Mouse (Mus musculus) G1E (cell line): ENCODE results near the gene Supt5.

Experiments used
- CTCF ChIP-seq: IDR thresholded peaks from 2 replicates; pipeline ENCODE4 v1.5.1; 2012; ENCODE audit warnings: low read depth, low read length, inconsistent platforms, mixed read lengths
- GATA1 ChIP-seq: IDR thresholded peaks from 2 replicates; pipeline ENCODE4 v1.6.1; 2012; ENCODE audit warnings: borderline replicate concordance, low read length, inconsistent platforms, mixed read lengths
- TAL1 ChIP-seq: conservative IDR thresholded peaks from 2 replicates; pipeline ENCODE4 v1.6.1; 2012; ENCODE audit warnings: low read depth, low read length, inconsistent platforms, mixed read lengths

DNA sequence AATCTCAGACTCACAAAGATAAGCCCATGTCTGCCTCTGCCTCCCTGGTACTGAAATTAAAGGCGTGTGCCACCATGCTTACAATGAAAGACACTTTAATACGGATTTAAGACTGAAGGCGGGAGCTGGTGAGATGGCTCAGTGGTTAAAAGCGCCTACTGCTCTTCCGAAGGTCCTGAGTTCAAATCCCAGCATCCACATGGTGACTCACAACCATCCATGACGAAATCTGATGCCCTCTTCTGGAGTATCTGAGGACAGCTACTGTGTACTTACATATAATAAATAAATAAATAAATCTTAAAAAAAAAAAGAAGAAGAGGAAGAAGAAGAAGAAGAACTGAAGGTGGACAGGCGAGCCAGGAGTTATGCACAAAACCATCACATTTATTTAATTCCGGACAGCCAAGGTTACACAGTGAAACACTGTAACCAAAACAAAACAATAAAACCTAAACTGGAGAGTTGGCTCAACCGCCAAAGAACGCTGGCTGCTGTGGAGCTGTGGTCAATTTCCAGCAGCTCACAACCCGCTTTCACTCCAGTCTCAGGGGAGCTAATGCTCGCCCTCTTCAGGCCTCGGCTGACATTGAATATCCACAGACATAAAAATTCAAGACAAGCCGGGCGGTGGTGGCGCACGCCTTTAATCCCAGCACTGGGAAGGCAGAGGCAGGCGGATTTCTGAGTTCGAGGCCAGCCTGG is 819 bp upstream of the Supt5 start:
- TF ChIP-seq GATA1, result no peak
- no peak for TF ChIP-seq TAL1
- no peak for TF ChIP-seq CTCF
